Comparison of ENCODE assay signal across 8 mouse cellular contexts in the genomic region with DNA sequence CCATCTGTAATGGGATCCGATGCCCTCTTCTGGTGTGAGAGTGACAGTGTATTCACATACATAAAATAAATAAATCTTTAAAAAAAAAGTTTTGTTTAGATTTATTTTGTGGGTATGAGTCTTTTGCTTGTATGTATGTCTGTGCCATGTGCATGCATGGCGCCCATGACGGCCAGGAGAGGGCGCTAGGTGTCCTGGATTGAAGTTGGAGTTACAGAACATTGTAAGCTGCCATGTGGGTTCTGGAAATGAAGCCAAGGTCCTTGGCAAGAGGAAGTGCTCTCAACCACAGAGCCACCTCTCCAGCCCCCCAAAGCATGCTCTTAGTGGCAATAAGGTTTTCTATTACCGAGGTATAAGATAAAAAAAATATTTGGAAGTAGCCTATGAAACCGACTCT. TPM values are rescaled to one million over a fixed set of nuclear protein-coding genes. Genes with fewer than 3 reads are reported as not detected.
DNase-seq lines count a peak whose midpoint lies in the region.

No protein-coding gene starts in this region.

- peak; percentile 50 for DNase-seq in gastrocnemius, postnatal 10 days
- DNase-seq in gastrocnemius, postnatal 36 days, result no peak
- peak; percentile 13 for DNase-seq in ovary, adult 18-20 months (ENCODE audit: low spot score)
- no peak for DNase-seq in ovary, postnatal 10 days (ENCODE audit: low spot score)
- peak; percentile 57 for DNase-seq in c-Kit-positive CD71-positive TER-119-negative erythroid progenitor cells, embryonic 14.5 days (ENCODE audit: low read depth)
- peak; percentile 65 to 66 for DNase-seq in lung, postnatal 4 days
- no peak for DNase-seq in frontal cortex, postnatal 25 days (ENCODE audit: low spot score in 2 of 2)
- DNase-seq in heart, adult 8-10 months (ENCODE audit: low spot score), result no peak

- intact Hi-C loops in gastrocnemius, postnatal 36 days (cut with DNase I), result loop anchor here (5.0 kb wide), 1 partner anchor 58 kb away; the partner anchor contains the start of genes Casp3 and Primpol

RNA-seq across cellular contexts. Expression of gene Cenpu, which starts 7.6 kb away (rescaled TPM):
- 1 to 10 TPM; 2.1 to 2.5 TPM for total RNA-seq in gastrocnemius, postnatal 10 days (2021)
- under 1 TPM; 0.26 to 0.62 TPM for total RNA-seq in gastrocnemius, postnatal 36 days (2021)
- 1 to 10 TPM in 2 of 4 experiments, under 1 TPM in 2; 0.65 to 1.1 (median 0.96) TPM for total RNA-seq in heart, adult 8-10 months (2022)

RNA-seq across cellular contexts. Expression of gene Primpol, which starts 57.6 kb away (rescaled TPM):
- total RNA-seq in gastrocnemius, postnatal 10 days (2021), result 1 to 10 TPM; 5.1 TPM
- 1 to 10 TPM in 1 of 2 experiments, under 1 TPM in 1; 0.99 to 1.6 TPM for total RNA-seq in gastrocnemius, postnatal 36 days (2021)
- 1 to 10 TPM; 1.4 to 2.0 (median 1.7) TPM for total RNA-seq in heart, adult 8-10 months (2022)

RNA-seq across cellular contexts. Expression of gene Casp3, which starts 57.7 kb away (rescaled TPM):
- 10 to 100 TPM; 13.1 to 18.4 TPM for total RNA-seq in gastrocnemius, postnatal 10 days (2021)
- 1 to 10 TPM; 2.4 to 3.0 TPM for total RNA-seq in gastrocnemius, postnatal 36 days (2021)
- 1 to 10 TPM; 1.8 to 3.7 (median 2.3) TPM for total RNA-seq in heart, adult 8-10 months (2022)

Comparison
In these comparisons a context has a peak if more than half of its experiments do, and no peak if none do; other contexts are left out.
1. DNase-seq: peak in gastrocnemius, postnatal 10 days (single experiment), ovary, adult 18-20 months (single experiment), c-Kit-positive CD71-positive TER-119-negative erythroid progenitor cells, embryonic 14.5 days (single experiment) and lung, postnatal 4 days (2 of 2); none in gastrocnemius, postnatal 36 days (0 of 2), ovary, postnatal 10 days (single experiment), frontal cortex, postnatal 25 days (0 of 2) and heart, adult 8-10 months (single experiment).